Mouse (Mus musculus) mature B cell (primary cell): ENCODE data around the gene 1110004F10Rik.

ENCODE experiments used
- in situ Hi-C: fragments of 300-500 bp; cut with MboI; formaldehyde crosslinking; loops from 2 replicates; pipeline ENCODE4 v1.14.3; 2019

Gene 1110004F10Rik

DNA sequence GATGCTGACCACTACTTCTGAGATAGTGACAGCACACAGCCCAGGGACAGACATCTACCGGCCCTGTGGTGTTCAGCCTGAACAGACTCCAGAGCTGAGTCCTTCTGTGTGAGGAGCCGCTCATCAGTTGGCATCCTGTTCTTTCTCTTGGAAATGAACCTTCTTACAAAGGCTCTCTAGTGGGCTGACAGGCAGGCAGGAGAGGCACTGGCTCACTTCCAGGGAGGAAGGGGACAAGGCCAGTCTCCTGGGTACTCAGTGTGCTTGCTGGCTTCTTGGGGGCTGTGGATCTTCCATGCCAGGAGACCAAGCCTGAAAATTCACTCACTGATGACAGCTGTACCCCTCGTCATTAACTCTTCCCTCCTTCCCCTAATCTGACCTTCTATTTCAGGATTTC lies 98.5 kb downstream of the 1110004F10Rik start:
- in situ Hi-C loops = no loop called here

DNA sequence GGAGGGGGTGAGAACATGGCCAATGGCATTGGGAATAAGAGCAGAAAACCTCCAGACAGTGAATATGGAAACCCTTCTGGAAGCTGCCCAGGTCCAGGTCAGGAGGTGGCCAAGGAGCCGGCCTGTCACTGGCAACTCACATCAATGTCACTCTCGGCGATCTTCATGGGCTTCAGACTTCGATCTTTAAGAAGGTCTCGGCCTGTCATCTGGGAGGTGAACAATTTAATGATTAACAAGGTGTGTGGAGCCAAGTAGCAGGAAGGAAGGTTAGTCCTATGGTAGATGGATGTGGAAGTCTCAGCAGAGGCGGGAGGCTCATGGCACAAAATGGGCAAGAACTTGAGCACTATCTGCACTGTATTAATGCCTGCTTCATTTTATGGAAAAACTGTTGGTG lies 105.8 kb downstream of the 1110004F10Rik start:
- in situ Hi-C loops = no loop called here

DNA sequence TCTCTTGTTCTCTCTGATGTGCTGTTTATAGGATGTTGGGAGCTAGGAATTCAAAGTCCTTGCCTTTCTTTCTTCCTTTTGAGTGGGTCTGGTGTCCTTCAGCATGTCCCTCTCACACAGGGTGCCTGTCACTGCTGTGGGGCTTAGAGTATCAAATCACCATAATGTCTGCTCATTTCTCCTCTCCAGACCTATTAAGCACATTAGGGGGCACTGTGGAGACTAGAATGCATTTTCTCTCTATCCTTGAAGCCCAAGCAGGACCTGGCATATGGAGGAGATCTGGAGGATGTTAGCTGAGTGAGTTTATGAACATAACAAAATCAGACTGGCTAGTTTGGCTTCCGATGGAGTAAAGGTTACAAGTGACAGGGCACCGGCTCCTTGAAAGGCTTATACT lies 107.9 kb downstream of the 1110004F10Rik start:
- in situ Hi-C loops = no loop called here

GRCm38 (mm10) chr7:116149568-116149967 lies 110.4 kb downstream of the 1110004F10Rik start:
- in situ Hi-C loops = no loop called here

GRCm38 (mm10) chr7:116153781-116154368 lies 114.7 kb downstream of the 1110004F10Rik start:
- in situ Hi-C loops = no loop called here
